Mouse (Mus musculus): ENCODE results near the gene Ap1g2. TPM values are rescaled to one million over a fixed set of nuclear protein-coding genes. Genes with fewer than 3 reads are reported as not detected.

The Ap1g2 gene
- polyA plus RNA-seq, 1 experiment from 2014 or later: 8.4 TPM

DNA sequence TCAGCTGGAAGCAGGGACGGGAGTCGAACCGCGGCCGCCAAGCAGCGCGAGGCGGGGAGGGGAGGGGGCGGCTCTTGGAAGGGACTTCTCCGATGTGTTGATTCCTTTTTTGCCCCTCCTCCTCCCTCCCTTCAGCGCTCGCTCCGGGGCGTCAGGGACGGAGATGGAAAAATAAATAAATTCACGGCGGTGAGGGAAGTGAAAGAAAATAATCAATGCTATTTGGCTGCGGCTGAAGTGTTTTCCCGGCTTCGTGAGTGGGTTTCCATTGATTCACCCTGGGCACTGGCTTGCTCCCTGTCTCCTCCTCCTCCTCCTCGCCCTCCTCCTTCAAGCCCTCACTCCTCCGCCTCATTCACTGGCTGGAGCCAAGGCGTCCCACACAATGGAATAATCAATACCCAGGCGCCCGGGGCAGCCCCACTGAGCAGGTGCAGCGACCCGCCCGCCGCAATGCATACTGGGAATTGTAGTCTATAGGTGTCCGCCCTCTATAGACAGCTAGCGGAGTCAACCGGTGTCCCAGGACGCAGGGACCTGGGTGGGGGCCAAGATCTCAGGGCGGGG, 14.3 kb downstream of the Ap1g2 start, which contains the start of gene Zfhx2:
Gene Zfhx2, minus strand, starts transcription at position 314 of the 567 bp plus-strand sequence.
- peak within 1 kb of the TSS; percentile 75 for H3K9ac ChIP-seq (replicated peaks; ENCODE audit: low read length)
- no peaks in the 10 kb centered on the region for H3K9me3 ChIP-seq (replicated peaks; ENCODE audit: control insufficient read depth, low read length)
- H3K4me2 ChIP-seq (ENCODE audit: low read depth, low read length): peak within 1 kb of the TSS; percentile 80
- peak within 1 kb of the TSS; percentile 41; the same call in 1 of the 2 replicates for H3K27ac ChIP-seq (replicated peaks; ENCODE audit: low read depth, low read length)
- WGBS: 1% methylated on average over 33 of the region's 34 CpGs
- ATAC-seq (replicated peaks; ENCODE audit: insufficient number of reproducible peaks, low FRiP score, low TSS enrichment, low read depth): peak; percentile 89
- DNase-seq (ENCODE audit: low spot score): peak; percentile 96
- 0 out of 2 replicates have a peak, but pooled peaks cover 2% of the 10 kb centered on the region for H3K4me1 ChIP-seq (ENCODE audit: control insufficient read depth, insufficient read depth, low read length)
- peak within 1 kb of the TSS; percentile 57 for H3K4me3 ChIP-seq (ENCODE audit: low read depth, low read length)
- H3K27me3 ChIP-seq (ENCODE audit: control insufficient read depth, insufficient read depth, low read length): no peaks in the 10 kb centered on the region
- no peaks in the 10 kb centered on the region for H3K36me3 ChIP-seq (replicated peaks; ENCODE audit: control insufficient read depth, insufficient read depth, low read depth, low read length)

DNA sequence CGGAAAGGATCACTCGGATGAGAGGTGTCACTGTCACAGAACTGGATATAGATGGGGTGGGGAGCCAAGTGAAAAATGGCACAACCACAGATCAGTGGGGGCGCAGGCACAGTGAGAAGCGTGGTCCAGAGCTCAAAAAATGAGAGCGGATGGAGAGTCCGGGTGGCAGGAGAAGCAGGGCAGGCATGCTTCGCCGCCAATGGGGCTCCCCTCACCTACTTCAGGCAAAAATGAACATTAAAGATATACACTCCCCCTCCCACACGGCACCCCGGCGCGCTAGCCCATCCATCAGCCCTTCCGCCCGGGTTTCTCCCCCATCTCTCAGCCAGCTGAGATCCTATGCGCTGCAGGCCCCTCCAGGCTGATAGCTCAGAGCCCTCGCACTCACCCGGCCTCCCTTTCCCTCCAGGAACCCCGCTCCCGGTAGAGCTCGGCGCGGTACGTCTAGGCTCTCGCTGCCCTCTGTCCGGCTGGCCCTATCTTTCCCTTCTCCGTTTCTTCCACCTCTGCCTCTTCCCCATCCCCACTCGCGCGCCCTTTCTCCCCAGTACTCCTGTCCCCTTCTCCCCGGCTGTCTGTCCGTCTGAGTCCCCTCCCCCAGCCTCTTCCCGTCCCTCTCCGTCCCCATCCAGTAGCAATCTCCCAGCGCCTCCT, 15.1 kb downstream of the Ap1g2 start:
- Histone ChIP-seq H3K4me2 (ENCODE audit: low read depth, low read length) (peak overlapping the region; percentile 80), H3K4me3 (ENCODE audit: low read depth, low read length) (peak overlapping the region; percentile 57), H3K27me3 (ENCODE audit: control insufficient read depth, insufficient read depth, low read length) (no peaks in the 10 kb centered on the region), H3K36me3 (replicated peaks; ENCODE audit: control insufficient read depth, insufficient read depth, low read depth, low read length) (no peaks in the 10 kb centered on the region), H3K9ac (replicated peaks; ENCODE audit: low read length) (peak overlapping the region; percentile 75), H3K4me1 (ENCODE audit: control insufficient read depth, insufficient read depth, low read length) (0 out of 2 replicates have a peak, but pooled peaks cover 2% of the 10 kb centered on the region), H3K9me3 (replicated peaks; ENCODE audit: control insufficient read depth, low read length) (no peaks in the 10 kb centered on the region), H3K27ac (replicated peaks; ENCODE audit: low read depth, low read length) (peak overlapping the region; percentile 41; the same call in 1 of the 2 replicates)
- WGBS: 3% methylated on average over 29 of the region's 34 CpGs
- ATAC-seq (replicated peaks; ENCODE audit: insufficient number of reproducible peaks, low FRiP score, low TSS enrichment, low read depth): peak; percentile 32; the same call in 1 of the 2 replicates
- peak; percentile 23 for DNase-seq (ENCODE audit: low spot score)

DNA sequence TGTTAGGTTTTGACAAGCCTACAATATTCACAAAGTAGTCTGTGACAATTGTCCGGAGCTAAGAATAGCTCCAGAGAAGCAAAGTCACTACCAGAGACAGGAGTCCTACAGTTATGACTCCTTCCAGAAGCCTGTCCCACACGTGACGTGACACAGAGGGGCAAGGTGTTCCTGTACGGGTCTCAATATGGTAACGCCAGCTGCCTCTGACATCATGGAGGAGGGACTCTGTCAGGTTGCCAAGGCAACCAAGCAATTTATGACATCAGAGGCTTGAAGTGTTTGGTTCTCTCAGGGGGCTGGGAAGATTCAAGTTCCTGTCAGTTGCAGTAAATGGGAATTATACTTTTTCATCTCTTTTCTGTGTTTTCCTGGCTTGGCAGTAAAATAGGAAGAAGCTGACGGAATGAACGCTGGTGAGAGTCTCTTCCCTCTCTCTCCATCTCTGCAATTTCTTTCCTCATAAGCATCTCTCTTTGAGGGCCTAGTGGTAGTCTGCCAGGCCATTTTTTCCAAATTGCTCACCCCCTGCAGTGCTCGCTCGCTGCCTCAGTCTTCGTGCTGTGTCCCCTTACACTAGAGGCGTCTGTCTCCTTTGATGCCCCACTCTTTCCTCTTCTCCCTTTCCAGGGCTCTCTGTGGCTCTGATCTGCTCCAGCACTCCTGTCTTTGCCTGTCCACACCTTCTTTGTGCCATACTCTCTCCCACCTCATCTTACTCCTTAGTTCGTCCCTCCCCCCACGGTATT, 17.0 kb downstream of the Ap1g2 start:
- Histone ChIP-seq H3K27ac (replicated peaks; ENCODE audit: low read depth, low read length) (no peak overlapping the region), H3K27me3 (ENCODE audit: control insufficient read depth, insufficient read depth, low read length) (no peaks in the 10 kb centered on the region), H3K9ac (replicated peaks; ENCODE audit: low read length) (no peak overlapping the region), H3K4me1 (ENCODE audit: control insufficient read depth, insufficient read depth, low read length) (0 out of 2 replicates have a peak, but pooled peaks cover 2% of the 10 kb centered on the region), H3K4me3 (ENCODE audit: low read depth, low read length) (no peak overlapping the region), H3K9me3 (replicated peaks; ENCODE audit: control insufficient read depth, low read length) (no peaks in the 10 kb centered on the region), H3K4me2 (ENCODE audit: low read depth, low read length) (no peak overlapping the region), H3K36me3 (replicated peaks; ENCODE audit: control insufficient read depth, insufficient read depth, low read depth, low read length) (no peaks in the 10 kb centered on the region)
- ATAC-seq (replicated peaks; ENCODE audit: insufficient number of reproducible peaks, low FRiP score, low TSS enrichment, low read depth): no peak
- peak; percentile 47 for DNase-seq (ENCODE audit: low spot score)
- WGBS: 64% methylated on average over 13 of the region's 13 CpGs

DNA sequence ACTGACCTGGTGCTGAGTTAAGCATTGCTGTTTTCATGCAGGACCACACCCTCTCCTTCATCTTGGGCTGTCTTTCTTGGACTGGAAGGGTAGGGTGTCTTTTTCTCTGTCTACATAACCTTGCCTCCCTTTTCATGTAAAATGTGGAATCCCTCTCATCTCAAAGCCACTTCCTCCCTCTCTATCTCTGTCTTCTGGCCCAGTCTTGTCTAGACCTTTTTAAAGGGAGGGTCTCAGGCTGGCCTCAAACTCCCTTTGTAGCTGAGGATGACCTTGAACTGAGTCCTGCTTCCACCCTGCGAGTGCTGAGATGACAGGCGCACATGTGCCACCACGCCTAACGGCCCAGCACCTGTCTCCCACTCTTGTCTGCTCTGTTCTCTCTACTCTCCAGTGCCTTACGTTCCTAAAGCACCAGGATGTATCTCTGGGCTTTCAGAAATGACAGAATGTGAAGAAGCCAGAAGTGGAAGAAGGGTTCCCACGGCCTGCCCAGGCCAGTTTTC, 20.3 kb downstream of the Ap1g2 start:
- WGBS: 84% methylated on average over 6 of the region's 6 CpGs
- H3K9ac ChIP-seq (replicated peaks; ENCODE audit: low read length): no peak overlapping the region
- H3K27me3 ChIP-seq (ENCODE audit: control insufficient read depth, insufficient read depth, low read length): no peaks in the 10 kb centered on the region
- H3K4me2 ChIP-seq (ENCODE audit: low read depth, low read length): no peak overlapping the region
- no peak overlapping the region for H3K4me3 ChIP-seq (ENCODE audit: low read depth, low read length)
- no peak overlapping the region for H3K27ac ChIP-seq (replicated peaks; ENCODE audit: low read depth, low read length)
- no peaks in the 10 kb centered on the region for H3K9me3 ChIP-seq (replicated peaks; ENCODE audit: control insufficient read depth, low read length)
- H3K4me1 ChIP-seq (ENCODE audit: control insufficient read depth, insufficient read depth, low read length): 0 out of 2 replicates have a peak, but pooled peaks cover 2% of the 10 kb centered on the region
- DNase-seq (ENCODE audit: low spot score) (no peak), ATAC-seq (replicated peaks; ENCODE audit: insufficient number of reproducible peaks, low FRiP score, low TSS enrichment, low read depth) (no peak)
- H3K36me3 ChIP-seq (replicated peaks; ENCODE audit: control insufficient read depth, insufficient read depth, low read depth, low read length): no peaks in the 10 kb centered on the region

GRCm38 (mm10) chr14:55085324-55086008, 20.9 kb downstream of the Ap1g2 start:
- Histone ChIP-seq H3K4me2 (ENCODE audit: low read depth, low read length) (no peak overlapping the region), H3K9ac (replicated peaks; ENCODE audit: low read length) (no peak overlapping the region), H3K27me3 (ENCODE audit: control insufficient read depth, insufficient read depth, low read length) (no peaks in the 10 kb centered on the region), H3K27ac (replicated peaks; ENCODE audit: low read depth, low read length) (no peak overlapping the region), H3K9me3 (replicated peaks; ENCODE audit: control insufficient read depth, low read length) (no peaks in the 10 kb centered on the region), H3K4me1 (ENCODE audit: control insufficient read depth, insufficient read depth, low read length) (no peaks in the 10 kb centered on the region), H3K36me3 (replicated peaks; ENCODE audit: control insufficient read depth, insufficient read depth, low read depth, low read length) (no peaks in the 10 kb centered on the region), H3K4me3 (ENCODE audit: low read depth, low read length) (no peak overlapping the region)
- DNase-seq (ENCODE audit: low spot score): no peak
- ATAC-seq (replicated peaks; ENCODE audit: insufficient number of reproducible peaks, low FRiP score, low TSS enrichment, low read depth): no peak
- 34% methylated on average over 9 of the region's 9 CpGs for WGBS

GRCm38 (mm10) chr14:55083481-55083880, 22.9 kb downstream of the Ap1g2 start:
- H3K9me3 ChIP-seq (replicated peaks; ENCODE audit: control insufficient read depth, low read length): no peaks in the 10 kb centered on the region
- no peak overlapping the region for H3K9ac ChIP-seq (replicated peaks; ENCODE audit: low read length)
- no peaks in the 10 kb centered on the region; the same call in 1 of the 2 replicates for H3K4me1 ChIP-seq (ENCODE audit: control insufficient read depth, insufficient read depth, low read length)
- H3K4me3 ChIP-seq (ENCODE audit: low read depth, low read length): no peak overlapping the region
- H3K4me2 ChIP-seq (ENCODE audit: low read depth, low read length): no peak overlapping the region
- no peak for ATAC-seq (replicated peaks; ENCODE audit: insufficient number of reproducible peaks, low FRiP score, low TSS enrichment, low read depth)
- no peak overlapping the region for H3K27ac ChIP-seq (replicated peaks; ENCODE audit: low read depth, low read length)
- DNase-seq (ENCODE audit: low spot score): no peak
- WGBS: 75% methylated on average over 6 of the region's 6 CpGs
- no peaks in the 10 kb centered on the region for H3K27me3 ChIP-seq (ENCODE audit: control insufficient read depth, insufficient read depth, low read length)
- H3K36me3 ChIP-seq (replicated peaks; ENCODE audit: control insufficient read depth, insufficient read depth, low read depth, low read length): no peaks in the 10 kb centered on the region

DNA sequence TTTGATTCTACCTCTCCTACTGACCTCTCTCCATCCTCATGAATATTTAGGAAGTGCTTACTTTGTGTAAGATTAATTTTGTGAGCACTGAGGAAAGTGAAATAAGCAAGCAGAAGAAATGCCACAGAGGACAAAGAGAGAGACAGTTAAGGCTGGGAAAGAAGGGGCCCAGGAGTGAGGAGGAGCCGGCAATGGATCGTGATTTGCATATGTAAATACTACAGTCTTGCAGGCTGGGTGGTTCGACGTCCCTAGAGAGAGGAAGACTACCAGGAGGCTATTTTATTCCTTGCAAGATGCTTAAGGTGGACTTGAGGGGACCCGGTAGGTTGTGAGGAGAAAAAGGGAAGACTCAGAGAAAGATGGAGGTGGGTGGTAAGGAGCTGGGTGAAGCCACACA, 25.3 kb downstream of the Ap1g2 start:
- no peak for DNase-seq (ENCODE audit: low spot score)
- ATAC-seq (replicated peaks; ENCODE audit: insufficient number of reproducible peaks, low FRiP score, low TSS enrichment, low read depth): no peak
- H3K9me3 ChIP-seq (replicated peaks; ENCODE audit: control insufficient read depth, low read length): no peaks in the 10 kb centered on the region
- peaks cover 5% of the 10 kb centered on the region; the same call in 1 of the 2 replicates for H3K27me3 ChIP-seq (ENCODE audit: control insufficient read depth, insufficient read depth, low read length)
- WGBS: 43% methylated on average over 5 of the region's 5 CpGs
- no peak overlapping the region for H3K4me2 ChIP-seq (ENCODE audit: low read depth, low read length)
- no peaks in the 10 kb centered on the region; the same call in 1 of the 2 replicates for H3K4me1 ChIP-seq (ENCODE audit: control insufficient read depth, insufficient read depth, low read length)
- no peak overlapping the region for H3K27ac ChIP-seq (replicated peaks; ENCODE audit: low read depth, low read length)
- no peaks in the 10 kb centered on the region for H3K36me3 ChIP-seq (replicated peaks; ENCODE audit: control insufficient read depth, insufficient read depth, low read depth, low read length)
- no peak overlapping the region for H3K9ac ChIP-seq (replicated peaks; ENCODE audit: low read length)
- H3K4me3 ChIP-seq (ENCODE audit: low read depth, low read length): no peak overlapping the region
